Comparison of ENCODE assay signal across 12 mouse cellular contexts in the genomic region with DNA sequence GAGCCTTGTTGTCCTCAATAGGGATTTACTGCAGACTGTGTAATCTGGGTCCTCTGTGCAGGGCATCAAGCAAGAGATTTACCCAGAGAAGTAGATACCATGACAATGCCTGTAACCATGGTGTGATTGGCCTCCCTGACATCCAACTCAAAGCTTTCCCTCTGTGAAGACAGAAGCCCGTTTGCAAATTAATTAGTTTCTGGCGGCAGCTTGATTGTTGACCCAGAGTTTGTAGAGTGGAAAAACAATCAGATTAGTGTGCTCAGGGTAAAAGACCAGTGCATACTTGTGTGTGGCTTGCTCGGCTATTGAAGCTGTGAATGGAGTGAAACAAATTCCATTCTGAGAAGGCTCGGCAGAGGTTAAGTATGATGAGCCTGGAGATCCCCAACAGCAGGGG.
A peak's percentile ranks its signal among the peaks of the same experiment; 100 is the strongest.
DNase-seq lines count a peak whose midpoint lies in the region; ATAC-seq and TF ChIP-seq lines count a peak whose summit lies in the region.
"Had no signal": no experiment of that assay in that cellular context is flagged by ENCODE, and none has a peak within 500 bp of the region (broad histone marks: within the 10 kb centered on the region; RNA-seq: fewer than 3 reads in every experiment).

No protein-coding gene starts in this region.

- no peak overlapping the region for H3K9ac ChIP-seq in kidney, postnatal 0 days (ENCODE audit: low read depth, low read length)
- no peak overlapping the region for H3K9ac ChIP-seq in hindbrain, embryonic 15.5 days
- no peak overlapping the region for H3K9ac ChIP-seq in neural tube, embryonic 14.5 days (replicated peaks; ENCODE audit: low read depth, low read length)
- no peak overlapping the region for H3K9ac ChIP-seq in intestine, embryonic 16.5 days (ENCODE audit: low read depth, low read length)
- H3K9ac ChIP-seq: liver, embryonic 15.5 days had no signal

- no peaks in the 10 kb centered on the region for H3K27me3 ChIP-seq in kidney, postnatal 0 days (ENCODE audit: insufficient read depth, low read length)
- peaks cover 6% of the 10 kb centered on the region; the same call in 1 of the 2 replicates for H3K27me3 ChIP-seq in hindbrain, embryonic 15.5 days
- 0 out of 2 replicates have a peak, but pooled peaks cover 6% of the 10 kb centered on the region for H3K27me3 ChIP-seq in neural tube, embryonic 14.5 days (ENCODE audit: control insufficient read depth, insufficient read depth, low read length)
- H3K27me3 ChIP-seq in intestine, embryonic 16.5 days (replicated peaks; ENCODE audit: control insufficient read depth, insufficient read depth, low read length) = no peaks in the 10 kb centered on the region
- H3K27me3 ChIP-seq: liver, embryonic 15.5 days had no signal

- H3K4me1 ChIP-seq in kidney, postnatal 0 days (replicated peaks; ENCODE audit: insufficient read depth, low read length) = no peaks in the 10 kb centered on the region
- no peaks in the 10 kb centered on the region for H3K4me1 ChIP-seq in hindbrain, embryonic 15.5 days (replicated peaks)
- no peaks in the 10 kb centered on the region for H3K4me1 ChIP-seq in neural tube, embryonic 14.5 days (ENCODE audit: control insufficient read depth, insufficient read depth, low read length)
- no peaks in the 10 kb centered on the region for H3K4me1 ChIP-seq in intestine, embryonic 16.5 days (ENCODE audit: control insufficient read depth, insufficient read depth, low read length)
- H3K4me1 ChIP-seq: liver, embryonic 15.5 days had no signal

- H3K27ac ChIP-seq in kidney, postnatal 0 days = no peak overlapping the region
- H3K27ac ChIP-seq in hindbrain, embryonic 15.5 days (replicated peaks) = no peak overlapping the region
- no peak overlapping the region for H3K27ac ChIP-seq in neural tube, embryonic 14.5 days (ENCODE audit: low read depth, low read length)
- H3K27ac ChIP-seq in intestine, embryonic 16.5 days (ENCODE audit: low read length) = no peak overlapping the region
- H3K27ac ChIP-seq: liver, embryonic 15.5 days had no signal

- peak; percentile 45 for DNase-seq in kidney, postnatal 0 days (ENCODE audit: low spot score)
- DNase-seq in kidney, adult 11 months = no peak
- DNase-seq in embryo, embryonic 9.5 days (ENCODE audit: extremely low spot score) = peak; percentile 69
- DNase-seq in left cerebral cortex, postnatal 10 days (ENCODE audit: extremely low spot score in 1 of 2, low spot score in 2 of 2) = no peak
- DNase-seq in thymus, postnatal 10 days (ENCODE audit: low spot score in 2 of 2) = no peak
- DNase-seq: adrenal gland, postnatal 36 days; kidney, postnatal 36 days had no signal

- no peaks in the 10 kb centered on the region for H3K9me3 ChIP-seq in kidney, postnatal 0 days (replicated peaks; ENCODE audit: low read length)
- no peaks in the 10 kb centered on the region for H3K9me3 ChIP-seq in hindbrain, embryonic 15.5 days
- H3K9me3 ChIP-seq in neural tube, embryonic 14.5 days (ENCODE audit: control insufficient read depth, low read length) = no peaks in the 10 kb centered on the region
- no peaks in the 10 kb centered on the region for H3K9me3 ChIP-seq in intestine, embryonic 16.5 days (ENCODE audit: control insufficient read depth, low read length)
- H3K9me3 ChIP-seq: liver, embryonic 15.5 days had no signal

- ATAC-seq in kidney, postnatal 0 days (replicated peaks; ENCODE audit: low FRiP score, low read depth) = no peak
- ATAC-seq in hindbrain, embryonic 15.5 days (ENCODE audit: low FRiP score, low read depth) = peak; percentile 94
- ATAC-seq in neural tube, embryonic 14.5 days (ENCODE audit: low read depth) = peak; percentile 92
- ATAC-seq in intestine, embryonic 16.5 days = no peak

- H3K4me3 ChIP-seq in kidney, postnatal 0 days (replicated peaks; ENCODE audit: low read depth, low read length) = no peak overlapping the region
- H3K4me3 ChIP-seq in hindbrain, embryonic 15.5 days = no peak overlapping the region
- H3K4me3 ChIP-seq in neural tube, embryonic 14.5 days (ENCODE audit: low read depth, low read length) = no peak overlapping the region
- H3K4me3 ChIP-seq in intestine, embryonic 16.5 days (ENCODE audit: low read length) = no peak overlapping the region
- H3K4me3 ChIP-seq: liver, embryonic 15.5 days had no signal

- TF ChIP-seq CTCF in kidney, postnatal 0 days (IDR thresholded peaks at IDR 0.05; ENCODE audit: low read depth) = no peak

- H3K36me3 ChIP-seq in kidney, postnatal 0 days (ENCODE audit: insufficient read depth, low read length) = no peaks in the 10 kb centered on the region
- no peaks in the 10 kb centered on the region for H3K36me3 ChIP-seq in hindbrain, embryonic 15.5 days
- H3K36me3 ChIP-seq in neural tube, embryonic 14.5 days (ENCODE audit: control insufficient read depth, insufficient read depth, low read length) = no peaks in the 10 kb centered on the region
- no peaks in the 10 kb centered on the region for H3K36me3 ChIP-seq in intestine, embryonic 16.5 days (ENCODE audit: control insufficient read depth, insufficient read depth, low read length)
- H3K36me3 ChIP-seq: liver, embryonic 15.5 days had no signal

- intact Hi-C loops in left cerebral cortex, postnatal 10 days (cut with DNase I) = no loop called here

- no peak overlapping the region for H3K4me2 ChIP-seq in kidney, postnatal 0 days (ENCODE audit: low read length)
- H3K4me2 ChIP-seq in hindbrain, embryonic 15.5 days = no peak overlapping the region
- no peak overlapping the region for H3K4me2 ChIP-seq in neural tube, embryonic 14.5 days (ENCODE audit: low read depth, low read length)
- no peak overlapping the region for H3K4me2 ChIP-seq in intestine, embryonic 16.5 days (ENCODE audit: low read depth, low read length)
- H3K4me2 ChIP-seq: heart, embryonic 11.5 days; liver, embryonic 15.5 days had no signal

- WGBS in kidney, postnatal 0 days = 24% methylated on average over 4 of the region's 4 CpGs
- 5% methylated on average over 4 of the region's 4 CpGs for WGBS in hindbrain, embryonic 15.5 days
- 5% methylated on average over 4 of the region's 4 CpGs for WGBS in neural tube, embryonic 14.5 days
- 30% methylated on average over 4 of the region's 4 CpGs for WGBS in intestine, embryonic 16.5 days

Comparison
In these comparisons a context has a peak if more than half of its experiments do, and no peak if none do; other contexts are left out.
1. DNase-seq: peak in kidney, postnatal 0 days (single experiment) and embryo, embryonic 9.5 days (single experiment); none in kidney, adult 11 months (single experiment), left cerebral cortex, postnatal 10 days (0 of 2) and thymus, postnatal 10 days (0 of 2).
2. ATAC-seq: peak in hindbrain, embryonic 15.5 days (single experiment) and neural tube, embryonic 14.5 days (single experiment); none in kidney, postnatal 0 days (single experiment) and intestine, embryonic 16.5 days (single experiment).